In genomic region chr1:133100980-133101798, GRCm38 (mm10) we compare ENCODE assay signal across 9 mouse cellular contexts. TPM values are rescaled to one million over a fixed set of nuclear protein-coding genes. Genes with fewer than 3 reads are reported as not detected.
A peak's percentile ranks its signal among the peaks of the same experiment; 100 is the strongest.
DNase-seq lines count a peak whose midpoint lies in the region; ATAC-seq and TF ChIP-seq lines count a peak whose summit lies in the region.
"Had no signal": no experiment of that assay in that cellular context is flagged by ENCODE, and none has a peak within 500 bp of the region (broad histone marks: within the 10 kb centered on the region; RNA-seq: fewer than 3 reads in every experiment).

No protein-coding gene starts in this region.

- H3K4me3 ChIP-seq in ES-E14 (ENCODE audit: insufficient read depth in 1 of 2, low read depth in 1 of 2, low read length in 2 of 2, poor library complexity in 1 of 2, severe bottlenecking in 1 of 2) = peak overlapping the region; percentile 44 to 54; a peak in 3 of 4 replicates
- no peak overlapping the region for H3K4me3 ChIP-seq in forebrain, embryonic 10.5 days
- no peak overlapping the region for H3K4me3 ChIP-seq in lung, embryonic 16.5 days (ENCODE audit: low read length)
- H3K4me3 ChIP-seq: megakaryocyte, embryonic 14.5 days had no signal

- H3K9me3 ChIP-seq in ES-E14 (ENCODE audit: control insufficient read depth, insufficient read depth, low read depth, low read length) = no peaks in the 10 kb centered on the region
- no peaks in the 10 kb centered on the region for H3K9me3 ChIP-seq in forebrain, embryonic 10.5 days
- no peaks in the 10 kb centered on the region for H3K9me3 ChIP-seq in lung, embryonic 16.5 days (ENCODE audit: control insufficient read depth, low read length)
- H3K9me3 ChIP-seq: megakaryocyte, embryonic 14.5 days had no signal

- peak overlapping the region; percentile 26 for H3K27ac ChIP-seq in ES-E14 (ENCODE audit: insufficient read depth, low read depth, low read length, poor library complexity, severe bottlenecking)
- H3K27ac ChIP-seq in forebrain, embryonic 10.5 days = peak overlapping the region; percentile 17; the same call in 1 of the 2 replicates
- H3K27ac ChIP-seq in lung, embryonic 16.5 days (ENCODE audit: low read length) = 0 out of 2 replicates have a peak overlapping the region, but pooled peaks have one; percentile 3

- H3K4me1 ChIP-seq in ES-E14 (ENCODE audit: control insufficient read depth in 2 of 2, insufficient read depth in 2 of 2, low read length in 2 of 2, poor library complexity in 1 of 2) = peaks cover 4 to 15% of the 10 kb centered on the region in 2 experiments
- H3K4me1 ChIP-seq in forebrain, embryonic 10.5 days = peaks cover 6% of the 10 kb centered on the region
- H3K4me1 ChIP-seq in lung, embryonic 16.5 days (replicated peaks; ENCODE audit: control insufficient read depth, insufficient read depth, low read length) = no peaks in the 10 kb centered on the region; the same call in 1 of the 2 replicates

- TF ChIP-seq POLR2A in brain, embryonic 14.5 days (IDR thresholded peaks at IDR 0.05; ENCODE audit: borderline replicate concordance, extremely low read depth, insufficient read depth, insufficient read length, poor library complexity, severe bottlenecking) = no peak

- peaks cover 13% of the 10 kb centered on the region for H3K36me3 ChIP-seq in ES-E14 (ENCODE audit: control insufficient read depth, insufficient read depth, low read length, poor library complexity, severe bottlenecking)
- peaks cover 97% of the 10 kb centered on the region for H3K36me3 ChIP-seq in forebrain, embryonic 10.5 days (replicated peaks)
- H3K36me3 ChIP-seq in lung, embryonic 16.5 days (ENCODE audit: control insufficient read depth, insufficient read depth, low read length) = no peaks in the 10 kb centered on the region

- peak; percentile 66 for ATAC-seq in lung, embryonic 16.5 days (ENCODE audit: low read depth)

- peak; percentile 86 for DNase-seq in ES-E14 (ENCODE audit: low read depth, low spot score)
- peak; percentile 88 for DNase-seq in brain, embryonic 14.5 days (ENCODE audit: low read depth)
- DNase-seq in forebrain, embryonic 10.5 days (ENCODE audit: extremely low spot score, low spot score) = peak; percentile 76
- DNase-seq in heart, postnatal 25 days (ENCODE audit: low spot score) = peak; percentile 42
- peak; percentile 50 to 80 for DNase-seq in layer of hippocampus, adult 8-10 months (ENCODE audit: low spot score in 2 of 2)
- peak; percentile 82 for DNase-seq in right cerebral cortex, postnatal 14 days
- DNase-seq in urinary bladder, postnatal 36 days (ENCODE audit: low spot score in 2 of 2) = peak; percentile 67 to 75

- WGBS in forebrain, embryonic 10.5 days = 41% methylated on average over 17 of the region's 17 CpGs
- WGBS in lung, embryonic 16.5 days = 39% methylated on average over 17 of the region's 17 CpGs

- intact Hi-C loops in heart, postnatal 25 days (cut with DNase I) = loop anchor here (1.0 kb wide), 1 partner anchor 62 kb away; no protein-coding TSS in a partner anchor

- peak; percentile 94 for TF ChIP-seq CTCF in brain, embryonic 14.5 days (IDR thresholded peaks at IDR 0.05; ENCODE audit: borderline replicate concordance, extremely low read depth, insufficient read depth, insufficient read length)

- in situ Hi-C loops in ES-E14 (cut with MboI; ENCODE audit: low sequenced_read_pairs in 2 of 2, unreplicated experiment in 2 of 2) = no loop called here

- no peak overlapping the region for H3K4me2 ChIP-seq in lung, embryonic 16.5 days (ENCODE audit: low read depth, low read length)

- no peaks in the 10 kb centered on the region for H3K27me3 ChIP-seq in forebrain, embryonic 10.5 days (ENCODE audit: poor library complexity, severe bottlenecking)
- H3K27me3 ChIP-seq in lung, embryonic 16.5 days (ENCODE audit: control insufficient read depth, insufficient read depth, low read depth, low read length) = no peaks in the 10 kb centered on the region

- peak overlapping the region; percentile 13 for H3K9ac ChIP-seq in ES-E14 (ENCODE audit: insufficient read depth, low read depth, low read length, poor library complexity, severe bottlenecking)
- H3K9ac ChIP-seq in lung, embryonic 16.5 days (ENCODE audit: low read length) = peak overlapping the region; percentile 6; the same call in 1 of the 2 replicates

TF ChIP-seq in ES-E14, 5 proteins besides CTCF, POLR2A, EP300 and RAD21:
- TF ChIP-seq MAFK (IDR thresholded peaks at IDR 0.05; ENCODE audit: insufficient read depth, low read depth, low read length) = no peak
- no peak for TF ChIP-seq ZNF384 (IDR thresholded peaks at IDR 0.05; ENCODE audit: low read depth, low read length)
- TF ChIP-seq ZC3H11A (IDR thresholded peaks at IDR 0.05; ENCODE audit: borderline replicate concordance, low read depth, low read length) = peak; percentile 36; the same call in 1 of the 2 replicates
- TF ChIP-seq HCFC1 (IDR thresholded peaks at IDR 0.05; ENCODE audit: borderline replicate concordance, insufficient read depth, low read length) = 0 out of 2 replicates have a peak, but pooled peaks have one; percentile 25
- TF ChIP-seq CHD2 (IDR thresholded peaks at IDR 0.05; ENCODE audit: low read depth, low read length) = no peak

RNA-seq across cellular contexts. Expression of gene Ppp1r15b, which starts 29.8 kb away (rescaled TPM):
- 97.0 and 121 TPM in 2 replicates for total RNA-seq in ES-E14 (2012; rRNA removed)
- 25.9 and 31.3 TPM in 2 replicates for polyA plus RNA-seq in brain, embryonic 14.5 days (2012; rRNA removed)
- 59.1 and 59.3 TPM in 2 replicates for polyA plus RNA-seq in forebrain, embryonic 10.5 days (2016; fragmentation: Nextera tagmentation; extraction: Ambion mirVana)
- total RNA-seq in heart, postnatal 25 days (2021) = 10 to 100 TPM; 22.1 to 27.3 TPM
- 10 to 100 TPM; 39.6 to 47.7 (median 43.0) TPM for total RNA-seq in layer of hippocampus, adult 8-10 months (2022)
- polyA plus RNA-seq in lung, embryonic 16.5 days (2015; fragmentation: Nextera tagmentation; extraction: Ambion mirVana) = 39.0 and 42.5 TPM in 2 replicates

RNA-seq across cellular contexts. Expression of gene Pik3c2b, which starts 55.7 kb away (rescaled TPM):
- 3.1 and 4.7 TPM in 2 replicates for total RNA-seq in ES-E14 (2012; rRNA removed)
- 27.2 and 31.2 TPM in 2 replicates for polyA plus RNA-seq in brain, embryonic 14.5 days (2012; rRNA removed)
- polyA plus RNA-seq in forebrain, embryonic 10.5 days (2016; fragmentation: Nextera tagmentation; extraction: Ambion mirVana) = 13.6 and 13.7 TPM in 2 replicates
- 10 to 100 TPM; 19.9 to 21.2 TPM for total RNA-seq in heart, postnatal 25 days (2021)
- total RNA-seq in layer of hippocampus, adult 8-10 months (2022) = 10 to 100 TPM; 15.9 to 17.6 (median 16.4) TPM
- polyA plus RNA-seq in lung, embryonic 16.5 days (2015; fragmentation: Nextera tagmentation; extraction: Ambion mirVana) = 5.3 and 6.2 TPM in 2 replicates

Comparison
In these comparisons a context has a peak if more than half of its experiments do, and no peak if none do; other contexts are left out.
1. H3K4me3 ChIP-seq: peak in ES-E14 (2 of 2); none in forebrain, embryonic 10.5 days (single experiment) and lung, embryonic 16.5 days (single experiment).
2. Peak in every context shown above with its lines, with median percentiles within 50 percentile points of each other: DNase-seq and H3K27ac ChIP-seq.